Mouse (Mus musculus): ENCODE measurements around the gene Tex33.

DNA sequence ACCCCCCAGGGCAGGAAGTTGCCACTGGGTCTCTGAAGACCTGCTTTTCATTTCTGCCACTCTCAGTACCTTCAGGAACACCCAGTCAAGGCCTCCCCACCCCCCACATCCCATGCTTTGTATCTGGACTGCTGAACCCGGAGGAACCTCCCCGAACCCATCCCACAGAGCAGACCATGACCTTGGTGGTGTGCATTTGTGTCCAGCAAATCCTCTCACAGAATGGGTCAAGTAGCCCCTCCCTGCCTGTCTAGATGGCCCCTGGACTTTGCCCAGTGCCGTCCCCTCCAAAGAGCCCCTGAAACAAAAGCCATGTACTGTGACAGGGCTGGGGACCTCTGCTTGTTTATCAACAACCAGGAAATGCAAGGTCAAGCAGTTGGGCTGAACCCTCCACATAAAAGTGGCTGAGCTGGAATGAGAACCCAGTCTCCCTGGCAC lies 7.6 kb upstream of the Tex33 start:
- TF ChIP-seq POLR2A (IDR thresholded peaks at IDR 0.05; ENCODE audit: extremely low read depth, insufficient read depth, low read length) (no peak), CTCF (IDR thresholded peaks at IDR 0.05; ENCODE audit: extremely low read depth, insufficient read depth, low read length) (no peak)

Data from cortical plate, adult 2 months (tissue).